Mouse (Mus musculus) cerebellum, adult 2 months (tissue): Measurements from ENCODE around the gene Tspan9.

Experiments
- CTCF ChIP-seq: fragments of 200-500 bp; IDR thresholded peaks from 2 replicates; pipeline ENCODE4 v1.5.1; 2011; ENCODE audit warnings: low read depth, mild to moderate bottlenecking, control low read depth, low read length, moderate library complexity, borderline replicate concordance; ENCODE audit not compliant: insufficient read depth
- POLR2A ChIP-seq: fragments of 200-500 bp; IDR thresholded peaks from 2 replicates; pipeline ENCODE4 v1.6.1; 2011; ENCODE audit warnings: low read length, control low read depth, borderline replicate concordance; ENCODE audit not compliant: insufficient read depth

DNA sequence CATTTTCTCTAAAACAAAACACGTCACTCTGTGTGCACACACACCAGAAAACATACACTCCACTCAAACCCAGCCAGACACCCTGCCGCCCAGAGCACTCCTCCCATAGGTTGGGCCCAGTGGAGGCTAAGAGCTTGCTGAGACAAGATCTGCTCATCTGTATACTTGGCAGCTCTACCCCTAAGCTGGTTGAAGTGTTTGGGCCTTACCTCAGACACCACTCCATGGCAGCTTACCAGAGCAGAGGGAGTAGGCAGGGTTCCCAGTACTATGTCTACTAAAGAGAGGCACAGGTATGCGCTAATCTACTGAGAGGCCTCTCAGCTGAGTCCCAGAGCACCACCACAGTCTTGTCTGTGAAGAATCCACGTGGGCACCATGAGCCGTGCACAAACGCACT lies 10.8 kb downstream of the Tspan9 start:
- TF ChIP-seq POLR2A (no peak), CTCF (no peak)
